Mouse (Mus musculus) layer of hippocampus, postnatal 36 days (tissue): Measurements from ENCODE around the gene Rcbtb2. TPM values are rescaled to one million over a fixed set of nuclear protein-coding genes. Genes with fewer than 3 reads are reported as not detected.

Experiments
- microRNA-seq, 2 experiments: library from miRNA; unstranded; fragments of <30 nt; microRNA quantifications; one replicate each; pipeline ENCODE4 v1.2.0; 2021
- total RNA-seq, 2 experiments: library from RNA; stranded (reverse); gene quantifications; 2 replicates each; pipeline ENCODE4 v1.2.3; 2021

Gene Rcbtb2
- total RNA-seq, 2 experiments from 2014 or later: 23.9 to 32.3 TPM

Small RNAs within 50 kb of the gene (microRNA-seq; reads per million reads assigned to microRNA genes)
- 0 reads per million in 2 experiments for gene Mir687

Other genes starting within 250 kb of the Rcbtb2 start
- gene Cysltr2, start 73.9 kb upstream of the Rcbtb2 start, total RNA-seq: 1 to 10 TPM; 1.3 TPM
- gene Lpar6, start 114.9 kb downstream of the Rcbtb2 start, total RNA-seq: 1 to 10 TPM; 1.6 to 1.8 TPM
- gene Rb1, start 202.8 kb downstream of the Rcbtb2 start, total RNA-seq: 10 to 100 TPM; 39.2 to 43.2 TPM